ENCODE assay signal across 17 mouse cellular contexts in the genomic region with DNA sequence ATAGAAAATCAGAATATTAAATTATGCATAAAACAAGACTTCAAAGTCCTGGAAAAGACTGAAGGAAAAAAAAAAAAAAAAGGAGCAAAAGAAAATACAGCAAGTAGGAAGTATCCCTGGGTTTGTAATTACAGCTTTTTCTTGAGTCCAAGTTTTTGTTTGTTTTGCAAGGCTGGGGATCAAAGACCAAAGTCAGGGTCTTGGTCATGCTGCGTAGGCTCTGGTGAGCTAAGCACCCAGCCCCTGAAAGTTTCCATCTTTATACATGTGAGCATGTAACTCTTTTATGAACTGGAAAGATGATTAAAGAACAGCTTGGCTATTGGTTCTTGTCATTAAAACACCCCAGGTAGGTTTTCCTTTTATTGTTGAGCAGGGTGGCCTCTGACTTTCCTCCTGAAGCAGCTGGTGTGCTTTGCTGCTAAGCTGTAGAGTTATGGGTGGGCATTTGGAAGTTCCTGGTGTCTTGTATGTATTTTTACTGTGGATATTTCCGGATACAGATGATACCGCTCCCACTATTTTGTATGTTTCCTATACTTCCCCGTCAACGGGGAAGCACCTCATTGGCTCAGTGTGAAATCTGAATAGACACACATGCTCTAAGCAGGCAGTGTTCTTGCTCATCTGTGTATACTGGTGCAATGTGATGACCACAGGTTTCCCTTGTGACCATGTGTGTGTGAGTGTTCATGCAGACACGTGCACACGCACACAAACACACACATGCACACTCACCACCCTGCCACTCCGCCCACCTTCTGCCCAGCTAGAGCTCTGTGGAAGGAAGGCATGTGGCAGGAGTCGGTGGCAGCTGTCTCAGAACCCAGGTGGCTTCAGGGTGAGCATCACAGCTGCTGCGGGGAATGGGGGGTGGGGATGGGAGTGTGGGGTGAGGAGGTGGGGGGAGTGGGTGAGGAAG. TPM values are rescaled to one million over a fixed set of nuclear protein-coding genes. Genes with fewer than 3 reads are reported as not detected.
A peak's percentile ranks its signal among the peaks of the same experiment; 100 is the strongest.
DNase-seq lines count a peak whose midpoint lies in the region; ATAC-seq and TF ChIP-seq lines count a peak whose summit lies in the region.
"Had no signal": no experiment of that assay in that cellular context is flagged by ENCODE, and none has a peak within 500 bp of the region (broad histone marks: within the 10 kb centered on the region; RNA-seq: fewer than 3 reads in every experiment).

No protein-coding gene starts in this region.

- H3K27ac ChIP-seq in small intestine, adult 2 months (ENCODE audit: insufficient read depth, low read depth, low read length) = 0 out of 2 replicates have a peak overlapping the region, but pooled peaks have one; percentile 4
- no peak overlapping the region for H3K27ac ChIP-seq in forebrain, embryonic 15.5 days (replicated peaks)
- H3K27ac ChIP-seq: heart, adult 2 months; hindbrain, embryonic 10.5 days; limb, embryonic 12.5 days had no signal

- H3K9me3 ChIP-seq in forebrain, embryonic 15.5 days = no peaks in the 10 kb centered on the region
- H3K9me3 ChIP-seq: hindbrain, embryonic 10.5 days; limb, embryonic 12.5 days had no signal

- no peak for ATAC-seq in forebrain, embryonic 15.5 days (replicated peaks)
- ATAC-seq: inflammation-experienced regulatory T-cells, adult 6 months had no signal

- TF ChIP-seq CTCF in small intestine, adult 2 months (IDR thresholded peaks at IDR 0.05; ENCODE audit: extremely low read depth, insufficient read length, insufficient replicate concordance, low read depth, low read length) = no peak

- no peaks in the 10 kb centered on the region for H3K27me3 ChIP-seq in small intestine, adult 2 months (ENCODE audit: control insufficient read depth, insufficient read depth, low read length)
- H3K27me3 ChIP-seq in forebrain, embryonic 15.5 days = 0 out of 2 replicates have a peak, but pooled peaks cover 9% of the 10 kb centered on the region
- H3K27me3 ChIP-seq: limb, embryonic 12.5 days had no signal

- H3K4me2 ChIP-seq in forebrain, embryonic 15.5 days (replicated peaks) = no peak overlapping the region
- H3K4me2 ChIP-seq: limb, embryonic 12.5 days had no signal

- DNase-seq in kidney, adult 11 months = peak; percentile 34
- no peak for DNase-seq in kidney, postnatal 4 days
- DNase-seq in thymus, postnatal 10 days (ENCODE audit: low spot score in 2 of 2) = peak; percentile 6 to 8
- no peak for DNase-seq in thymus, adult 18-20 months
- DNase-seq in cerebellum, adult 11-12 months = no peak
- DNase-seq: adrenal gland, postnatal 25 days; cerebellum, adult 2 months; gastrocnemius, postnatal 10 days; heart, adult 2 months; layer of hippocampus, adult 9-11 months; lung, postnatal 14 days; right cerebral cortex, postnatal 14 days had no signal

- H3K4me3 ChIP-seq in small intestine, adult 2 months (ENCODE audit: low read depth, low read length) = no peak overlapping the region
- no peak overlapping the region for H3K4me3 ChIP-seq in forebrain, embryonic 15.5 days
- H3K4me3 ChIP-seq: heart, adult 2 months; hindbrain, embryonic 10.5 days; limb, embryonic 12.5 days had no signal

- peaks cover 28% of the 10 kb centered on the region for H3K4me1 ChIP-seq in small intestine, adult 2 months (ENCODE audit: control insufficient read depth, insufficient read depth, insufficient read length, low read length)
- peaks cover 5% of the 10 kb centered on the region; the same call in 1 of the 2 replicates for H3K4me1 ChIP-seq in forebrain, embryonic 15.5 days

- H3K36me3 ChIP-seq in small intestine, adult 2 months (ENCODE audit: control insufficient read depth, insufficient read depth, low read length) = no peaks in the 10 kb centered on the region
- H3K36me3 ChIP-seq in forebrain, embryonic 15.5 days = no peaks in the 10 kb centered on the region
- H3K36me3 ChIP-seq: hindbrain, embryonic 10.5 days; limb, embryonic 12.5 days had no signal

- 36% methylated on average over 10 of the region's 10 CpGs for WGBS in small intestine, adult 2 months
- WGBS in forebrain, embryonic 15.5 days = 87% methylated on average over 10 of the region's 10 CpGs

- H3K9ac ChIP-seq in forebrain, embryonic 15.5 days (replicated peaks) = no peak overlapping the region
- H3K9ac ChIP-seq: limb, embryonic 12.5 days had no signal

- TF ChIP-seq POLR2A in small intestine, adult 2 months (IDR thresholded peaks at IDR 0.05; ENCODE audit: low read depth, low read length) = no peak

RNA-seq across cellular contexts. Expression of gene Sash1, which starts 47.8 kb away (rescaled TPM):
- 10.2 and 19.9 TPM in 2 replicates for polyA plus RNA-seq in small intestine, adult 2 months (2012; rRNA removed)
- 1.7 TPM in 2 replicates for polyA plus RNA-seq in forebrain, embryonic 15.5 days (2015; fragmentation: Nextera tagmentation; extraction: Ambion mirVana)

Comparison
In these comparisons a context has a peak if more than half of its experiments do, and no peak if none do; other contexts are left out.
1. DNase-seq: peak in kidney, adult 11 months (single experiment) and thymus, postnatal 10 days (2 of 2); none in kidney, postnatal 4 days (0 of 2), thymus, adult 18-20 months (0 of 2) and cerebellum, adult 11-12 months (single experiment).